ENCODE assay signal across 13 mouse cellular contexts in genomic region chr2:30684461-30684860, GRCm38 (mm10).
DNase-seq lines count a peak whose midpoint lies in the region; ATAC-seq and TF ChIP-seq lines count a peak whose summit lies in the region.
"Had no signal": no experiment of that assay in that cellular context is flagged by ENCODE, and none has a peak within 500 bp of the region (broad histone marks: within the 10 kb centered on the region; RNA-seq: fewer than 3 reads in every experiment).

No protein-coding gene starts in this region.

- H3K4me2 ChIP-seq in heart, postnatal 0 days (ENCODE audit: low read depth, low read length): no peak overlapping the region
- no peak overlapping the region for H3K4me2 ChIP-seq in lung, embryonic 16.5 days (ENCODE audit: low read depth, low read length)
- no peak overlapping the region for H3K4me2 ChIP-seq in hindbrain, postnatal 0 days (ENCODE audit: low read depth, low read length)
- no peak overlapping the region for H3K4me2 ChIP-seq in midbrain, postnatal 0 days (ENCODE audit: low read depth, low read length, poor library complexity, severe bottlenecking)
- H3K4me2 ChIP-seq: hindbrain, embryonic 15.5 days; neural tube, embryonic 12.5 days had no signal

- intact Hi-C loops in heart, postnatal 25 days (cut with DNase I): no loop called here

- no peak for TF ChIP-seq CTCF in heart, postnatal 0 days (IDR thresholded peaks at IDR 0.05; ENCODE audit: low read depth)
- TF ChIP-seq CTCF in hindbrain, postnatal 0 days (IDR thresholded peaks at IDR 0.05; ENCODE audit: low read depth): no peak
- TF ChIP-seq CTCF in midbrain, postnatal 0 days (IDR thresholded peaks at IDR 0.05): no peak

- no peak for TF ChIP-seq EP300 in heart, postnatal 0 days (IDR thresholded peaks at IDR 0.05; ENCODE audit: low read depth)

- H3K4me3 ChIP-seq in heart, postnatal 0 days (ENCODE audit: low read depth, low read length): no peak overlapping the region
- H3K4me3 ChIP-seq in lung, embryonic 16.5 days (ENCODE audit: low read length): no peak overlapping the region
- H3K4me3 ChIP-seq in hindbrain, postnatal 0 days (ENCODE audit: low read length): no peak overlapping the region
- no peak overlapping the region for H3K4me3 ChIP-seq in midbrain, postnatal 0 days (ENCODE audit: low read depth, low read length)
- H3K4me3 ChIP-seq: hindbrain, embryonic 15.5 days; neural tube, embryonic 12.5 days had no signal

- peaks cover 28% of the 10 kb centered on the region for H3K4me1 ChIP-seq in heart, postnatal 0 days (ENCODE audit: control insufficient read depth, insufficient read depth)
- peaks cover 40% of the 10 kb centered on the region for H3K4me1 ChIP-seq in lung, embryonic 16.5 days (replicated peaks; ENCODE audit: control insufficient read depth, insufficient read depth, low read length)
- H3K4me1 ChIP-seq in hindbrain, postnatal 0 days (ENCODE audit: insufficient read depth, low read length): peaks cover 20% of the 10 kb centered on the region
- peaks cover 12% of the 10 kb centered on the region for H3K4me1 ChIP-seq in midbrain, postnatal 0 days (ENCODE audit: insufficient read depth, low read length)

- no peak overlapping the region for H3K9ac ChIP-seq in heart, postnatal 0 days (replicated peaks; ENCODE audit: low read depth, low read length)
- peak overlapping the region; percentile 55 for H3K9ac ChIP-seq in lung, embryonic 16.5 days (ENCODE audit: low read length)
- no peak overlapping the region for H3K9ac ChIP-seq in hindbrain, postnatal 0 days (replicated peaks; ENCODE audit: low read length)
- H3K9ac ChIP-seq in midbrain, postnatal 0 days (replicated peaks; ENCODE audit: low read length, poor library complexity, severe bottlenecking): no peak overlapping the region
- H3K9ac ChIP-seq: forebrain, postnatal 0 days; hindbrain, embryonic 15.5 days had no signal

- 87% methylated on average over 6 of the region's 6 CpGs for WGBS in heart, postnatal 0 days
- WGBS in lung, embryonic 16.5 days: 90% methylated on average over 6 of the region's 6 CpGs
- WGBS in hindbrain, postnatal 0 days: 94% methylated on average over 6 of the region's 6 CpGs
- 85% methylated on average over 6 of the region's 6 CpGs for WGBS in midbrain, postnatal 0 days

- no peaks in the 10 kb centered on the region for H3K27me3 ChIP-seq in heart, postnatal 0 days (ENCODE audit: control insufficient read depth, insufficient read depth, low read length)
- no peaks in the 10 kb centered on the region for H3K27me3 ChIP-seq in lung, embryonic 16.5 days (ENCODE audit: control insufficient read depth, insufficient read depth, low read depth, low read length)
- no peaks in the 10 kb centered on the region for H3K27me3 ChIP-seq in hindbrain, postnatal 0 days (ENCODE audit: insufficient read depth, low read length)
- no peaks in the 10 kb centered on the region for H3K27me3 ChIP-seq in midbrain, postnatal 0 days (ENCODE audit: insufficient read depth, low read length)
- H3K27me3 ChIP-seq: hindbrain, embryonic 15.5 days; neural tube, embryonic 12.5 days had no signal

- no peaks in the 10 kb centered on the region for H3K36me3 ChIP-seq in heart, postnatal 0 days (replicated peaks; ENCODE audit: control insufficient read depth, insufficient read depth, low read length)
- no peaks in the 10 kb centered on the region; the same call in 1 of the 2 replicates for H3K36me3 ChIP-seq in lung, embryonic 16.5 days (ENCODE audit: control insufficient read depth, insufficient read depth, low read length)
- H3K36me3 ChIP-seq in hindbrain, postnatal 0 days (ENCODE audit: insufficient read depth, low read length): no peaks in the 10 kb centered on the region
- H3K36me3 ChIP-seq in midbrain, postnatal 0 days (ENCODE audit: insufficient read depth, low read length): no peaks in the 10 kb centered on the region
- H3K36me3 ChIP-seq: hindbrain, embryonic 15.5 days; neural tube, embryonic 12.5 days had no signal

- no peak for ATAC-seq in heart, postnatal 0 days (ENCODE audit: insufficient read depth, low read depth)
- ATAC-seq in lung, embryonic 16.5 days (ENCODE audit: low read depth): no peak
- no peak for ATAC-seq in hindbrain, postnatal 0 days
- ATAC-seq in midbrain, postnatal 0 days (ENCODE audit: low FRiP score): no peak
- ATAC-seq: forebrain, postnatal 0 days had no signal

- peak overlapping the region; percentile 79 for H3K27ac ChIP-seq in heart, postnatal 0 days (ENCODE audit: low read depth)
- peak overlapping the region; percentile 97 for H3K27ac ChIP-seq in lung, embryonic 16.5 days (ENCODE audit: low read length)
- peak overlapping the region; percentile 74; the same call in 1 of the 2 replicates for H3K27ac ChIP-seq in hindbrain, postnatal 0 days
- peak overlapping the region; percentile 27; the same call in 1 of the 2 replicates for H3K27ac ChIP-seq in midbrain, postnatal 0 days (ENCODE audit: low read depth, low read length)
- H3K27ac ChIP-seq: neural tube, embryonic 12.5 days had no signal

- 0 out of 2 replicates have a peak, but pooled peaks cover 10% of the 10 kb centered on the region for H3K9me3 ChIP-seq in heart, postnatal 0 days (replicated peaks; ENCODE audit: control insufficient read depth, low read length)
- peaks cover 5% of the 10 kb centered on the region; the same call in 1 of the 2 replicates for H3K9me3 ChIP-seq in lung, embryonic 16.5 days (ENCODE audit: control insufficient read depth, low read length)
- 0 out of 2 replicates have a peak, but pooled peaks cover 3% of the 10 kb centered on the region for H3K9me3 ChIP-seq in hindbrain, postnatal 0 days (ENCODE audit: low read length)
- no peaks in the 10 kb centered on the region for H3K9me3 ChIP-seq in midbrain, postnatal 0 days (ENCODE audit: low read length)
- H3K9me3 ChIP-seq: hindbrain, embryonic 15.5 days had no signal

- no peak for DNase-seq in heart, postnatal 0 days (ENCODE audit: low spot score)
- no peak for DNase-seq in heart, postnatal 25 days (ENCODE audit: low spot score)
- no peak for DNase-seq in lung, postnatal 10 days
- no peak for DNase-seq in hindbrain, postnatal 0 days (ENCODE audit: low spot score)
- no peak for DNase-seq in midbrain, postnatal 0 days (ENCODE audit: low spot score)
- no peak for DNase-seq in thymus, postnatal 0 days (ENCODE audit: low spot score)
- DNase-seq: cerebellum, postnatal 36 days; forebrain, postnatal 0 days; right cerebral cortex, postnatal 25 days; thymus, adult 2 months had no signal

Comparison
In these comparisons a context has a peak if more than half of its experiments do, and no peak if none do; other contexts are left out.
1. H3K27ac ChIP-seq: peak in every context shown above with its lines; median percentile 97 in lung, embryonic 16.5 days; 79 in heart, postnatal 0 days; 74 in hindbrain, postnatal 0 days; 27 in midbrain, postnatal 0 days.